Mouse (Mus musculus) midbrain, postnatal 0 days (tissue): ENCODE measurements around the gene Ano8. TPM values are rescaled to one million over a fixed set of nuclear protein-coding genes. Genes with fewer than 3 reads are reported as not detected.
"Not testable (repeated sequence)": the region's sequence is repeated elsewhere in the genome, so short reads cannot be mapped to it uniquely, and the experiment has no call there.

ENCODE experiments used
- ATAC-seq: fragments of 200-750 bp; cut with Nextera tagmentation; 2 replicates; pipeline ENCODE4 v1.8.0; 2017; ENCODE audit warnings: moderate number of reproducible peaks, mild to moderate bottlenecking, moderate TSS enrichment, moderate library complexity; ENCODE audit not compliant: low FRiP score
- DNase-seq: peaks from one replicate; pipeline ENCODE4 v3.0.0-alpha.2; 2015; ENCODE audit warnings: low spot score
- H3K27ac ChIP-seq: fragments of 300-500 bp; sonication (generic); 2 replicates; pipeline ENCODE4 v1.5.1; 2014; ENCODE audit warnings: low read depth, mild to moderate bottlenecking, low read length, mixed read lengths
- H3K27me3 ChIP-seq: fragments of 300-500 bp; sonication (generic); 2 replicates; pipeline ENCODE4 v1.6.1; 2014; ENCODE audit warnings: low read length, control low read depth, mixed read lengths; ENCODE audit not compliant: insufficient read depth
- H3K36me3 ChIP-seq: fragments of 300-500 bp; sonication (generic); 2 replicates; pipeline ENCODE4 v1.6.1; 2014; ENCODE audit warnings: low read length, control low read depth, mixed read lengths; ENCODE audit not compliant: insufficient read depth
- H3K4me1 ChIP-seq: fragments of 300-500 bp; sonication (generic); 2 replicates; pipeline ENCODE4 v1.6.1; 2014; ENCODE audit warnings: mild to moderate bottlenecking, control low read depth, antibody characterized with exemption, low read length, mixed read lengths; ENCODE audit not compliant: insufficient read depth
- H3K4me2 ChIP-seq: fragments of 300-500 bp; sonication (generic); 2 replicates; pipeline ENCODE4 v1.6.1; 2014; ENCODE audit warnings: low read depth, mild to moderate bottlenecking, low read length, mixed read lengths; ENCODE audit not compliant: poor library complexity, severe bottlenecking
- H3K4me3 ChIP-seq: fragments of 300-500 bp; sonication (generic); 2 replicates; pipeline ENCODE4 v1.5.1; 2014; ENCODE audit warnings: low read depth, mild to moderate bottlenecking, low read length, moderate library complexity
- H3K9ac ChIP-seq: fragments of 300-500 bp; sonication (generic); replicated peaks from 2 replicates; pipeline ENCODE4 v1.6.1; 2014; ENCODE audit warnings: mild to moderate bottlenecking, low read length, moderate library complexity, mixed read lengths; ENCODE audit not compliant: poor library complexity, severe bottlenecking
- H3K9me3 ChIP-seq: fragments of 300-500 bp; sonication (generic); 2 replicates; pipeline ENCODE4 v1.6.1; 2016; ENCODE audit warnings: low read length, control low read depth
- CTCF ChIP-seq: IDR thresholded peaks from 2 replicates; pipeline ENCODE4 v1.5.1; 2016; ENCODE audit warnings: antibody characterized with exemption, mild to moderate bottlenecking
- WGBS: fragments of 180-500 bp; shearing (Covaris S2); extraction: QIAGEN DNeasy Blood & Tissue Kit; methylation state at CpG from one replicate; pipeline ENCODE4 v1.1.7; 2014; 5-methylcytosine and 5-hydroxymethylcytosine counted together
- polyA plus RNA-seq: library from polyadenylated mRNA; unstranded; fragments of >200 nt; fragmentation: Nextera tagmentation; extraction: Ambion mirVana; gene quantifications from 2 replicates; pipeline ENCODE4 v1.2.1, GENCODE M21; 2015
- total RNA-seq: library from RNA; depleted of rRNA; stranded (reverse); fragments of >200 nt; gene quantifications from 2 replicates; pipeline ENCODE4 v1.2.3, GENCODE M21; 2014; rRNA removed

The Ano8 gene
- total RNA-seq, result 81.6 and 82.2 TPM in 2 replicates
- polyA plus RNA-seq, result 5.4 and 5.6 TPM in 2 replicates

- Histone ChIP-seq H3K4me3 (peak within 1 kb of the TSS; percentile 95), H3K36me3 (peaks cover 31% of the 10 kb centered on the region), H3K9ac (peak within 1 kb of the TSS; percentile 95), H3K4me1 (0 out of 2 replicates have a peak, but pooled peaks cover 12% of the 10 kb centered on the region), H3K4me2 (peak within 1 kb of the TSS; percentile 88), H3K9me3 (no peaks in the 10 kb centered on the region), H3K27ac (peak within 1 kb of the TSS; percentile 82), H3K27me3 (no peaks in the 10 kb centered on the region)
- 6% methylated on average over 56 of the region's 58 CpGs for WGBS
- peak; percentile 95 for DNase-seq
- no peak for TF ChIP-seq CTCF
- ATAC-seq, result peak; percentile 80
Measured at GRCm38 (mm10) chr8:71485142-71486135, at the start of gene Ano8. Gene Ano8 (minus strand): TSS chr8:71485963.

GRCm38 (mm10) chr8:71534263-71534810 lies 48.6 kb upstream of the Ano8 start:
- WGBS, result 23% methylated on average over 3 of the region's 3 CpGs
- TF ChIP-seq CTCF, result 0 out of 2 replicates have a peak, but pooled peaks have one; percentile 21
- Histone ChIP-seq H3K9me3 (no peaks in the 10 kb centered on the region), H3K4me2 (no peak overlapping the region), H3K4me1 (0 out of 2 replicates have a peak, but pooled peaks cover 3% of the 10 kb centered on the region), H3K27me3 (0 out of 2 replicates have a peak, but pooled peaks cover 5% of the 10 kb centered on the region), H3K36me3 (no peaks in the 10 kb centered on the region), H3K4me3 (no peak overlapping the region), H3K9ac (no peak overlapping the region), H3K27ac (no peak overlapping the region)
- DNase-seq (no peak), ATAC-seq (no peak)

DNA sequence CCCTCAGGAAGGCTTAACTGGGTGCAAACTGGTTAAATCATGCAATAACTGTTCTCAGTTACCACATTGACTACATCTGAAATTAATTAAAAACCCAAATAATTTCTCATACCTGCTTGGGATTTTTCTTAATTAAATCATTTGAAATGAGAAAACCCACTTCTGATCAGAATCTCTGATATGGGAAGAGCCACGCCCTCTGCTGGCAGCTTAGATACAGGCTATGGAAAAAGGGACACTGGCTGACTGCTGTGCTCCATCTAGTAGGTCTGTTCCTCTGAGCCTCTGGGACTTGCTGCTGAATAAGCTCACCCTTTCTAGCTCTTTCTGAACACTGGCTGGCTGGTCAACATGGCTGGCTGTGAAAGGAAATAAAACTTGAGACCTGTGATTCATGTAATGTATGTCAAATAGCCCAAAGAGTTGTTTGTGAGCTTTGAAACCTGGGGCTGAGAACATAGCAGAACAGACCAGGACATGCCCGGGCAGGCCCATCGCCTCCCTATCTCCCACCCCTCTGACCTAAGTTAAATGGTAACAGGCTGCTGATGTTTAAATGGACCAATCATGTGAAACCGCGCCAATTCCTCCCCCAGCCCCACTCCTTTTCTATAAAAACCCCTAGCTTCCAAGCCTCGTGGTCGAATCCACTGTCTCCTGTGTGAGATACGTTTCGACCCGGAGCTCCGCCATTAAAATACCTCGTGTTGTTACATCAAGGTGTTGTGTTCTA lies 45.1 kb upstream of the Ano8 start:
- H3K9ac ChIP-seq, ATAC-seq, H3K27ac ChIP-seq, H3K4me1 ChIP-seq, H3K4me3 ChIP-seq, H3K36me3 ChIP-seq, H3K4me2 ChIP-seq, H3K9me3 ChIP-seq: not testable (repeated sequence)
- WGBS, result 64% methylated on average over 5 of the region's 12 CpGs
- peaks cover 13% of the 10 kb centered on the region for H3K27me3 ChIP-seq
- peak; percentile 51 for DNase-seq
- TF ChIP-seq CTCF, result peak; percentile 61

GRCm38 (mm10) chr8:71528362-71529073 lies 42.8 kb upstream of the Ano8 start:
- no peak for TF ChIP-seq CTCF
- no peaks in the 10 kb centered on the region for H3K36me3 ChIP-seq
- H3K9ac ChIP-seq, result no peak overlapping the region
- H3K4me3 ChIP-seq, result no peak overlapping the region
- 83% methylated on average over 11 of the region's 11 CpGs for WGBS
- H3K4me1 ChIP-seq, result no peaks in the 10 kb centered on the region
- H3K4me2 ChIP-seq, result no peak overlapping the region
- H3K27ac ChIP-seq, result 0 out of 2 replicates have a peak overlapping the region, but pooled peaks have one; percentile 12
- ATAC-seq, result no peak
- peaks cover 17% of the 10 kb centered on the region for H3K27me3 ChIP-seq
- H3K9me3 ChIP-seq, result no peaks in the 10 kb centered on the region
- no peak for DNase-seq

- 48% methylated on average over 3 of the region's 3 CpGs for WGBS
- no peak overlapping the region for H3K4me3 ChIP-seq
- H3K4me1 ChIP-seq, result no peaks in the 10 kb centered on the region
- DNase-seq, result no peak
- peaks cover 17% of the 10 kb centered on the region for H3K27me3 ChIP-seq
- H3K9ac ChIP-seq, result no peak overlapping the region
- H3K9me3 ChIP-seq, result no peaks in the 10 kb centered on the region
- TF ChIP-seq CTCF, result no peak
- H3K27ac ChIP-seq, result no peak overlapping the region
- ATAC-seq, result no peak
- no peaks in the 10 kb centered on the region for H3K36me3 ChIP-seq
- no peak overlapping the region for H3K4me2 ChIP-seq
Measured at GRCm38 (mm10) chr8:71527162-71527870, 41.6 kb upstream of the Ano8 start.
